Mouse (Mus musculus) left cerebral cortex, postnatal 4 days (tissue): ENCODE results near the gene Igfbp2. TPM values are rescaled to one million over a fixed set of nuclear protein-coding genes. Genes with fewer than 3 reads are reported as not detected.
A peak's percentile ranks its signal among the peaks of the same experiment; 100 is the strongest.

ENCODE experiments used
- DNase-seq: peaks from one replicate; pipeline ENCODE4 v3.0.0-alpha.2; 2022
- intact Hi-C: fragments of 180-260 bp; cut with DNase I; formaldehyde crosslinking; loops from one replicate; pipeline ENCODE4 v1.15.1; 2025
- total RNA-seq, 2 experiments: library from RNA; stranded (reverse); gene quantifications; 2 replicates each; pipeline ENCODE4 v1.2.3; 2021

Igfbp2 gene
- total RNA-seq, 2 experiments from 2014 or later, result 157 to 158 TPM

DNA sequence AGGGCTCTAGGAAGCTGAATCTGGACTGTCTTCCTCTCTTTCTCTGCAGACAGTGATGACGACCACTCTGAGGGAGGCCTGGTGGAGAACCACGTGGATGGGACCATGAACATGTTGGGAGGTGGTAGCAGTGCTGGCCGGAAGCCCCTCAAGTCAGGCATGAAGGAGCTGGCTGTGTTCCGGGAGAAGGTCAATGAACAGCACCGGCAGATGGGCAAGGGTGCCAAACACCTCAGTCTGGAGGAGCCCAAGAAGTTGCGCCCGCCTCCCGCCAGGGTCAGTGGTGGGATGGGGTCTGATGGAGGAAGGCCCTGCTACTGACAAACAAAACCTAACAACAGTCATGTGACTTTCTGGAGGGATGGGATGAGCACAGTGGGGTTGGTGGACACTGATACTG, 24.7 kb downstream of the Igfbp2 start:
- intact Hi-C loops, result loop anchor here (10.0 kb wide), 1 partner anchor 534 kb away; no protein-coding TSS in a partner anchor
- DNase-seq, result peak; percentile 57

DNA sequence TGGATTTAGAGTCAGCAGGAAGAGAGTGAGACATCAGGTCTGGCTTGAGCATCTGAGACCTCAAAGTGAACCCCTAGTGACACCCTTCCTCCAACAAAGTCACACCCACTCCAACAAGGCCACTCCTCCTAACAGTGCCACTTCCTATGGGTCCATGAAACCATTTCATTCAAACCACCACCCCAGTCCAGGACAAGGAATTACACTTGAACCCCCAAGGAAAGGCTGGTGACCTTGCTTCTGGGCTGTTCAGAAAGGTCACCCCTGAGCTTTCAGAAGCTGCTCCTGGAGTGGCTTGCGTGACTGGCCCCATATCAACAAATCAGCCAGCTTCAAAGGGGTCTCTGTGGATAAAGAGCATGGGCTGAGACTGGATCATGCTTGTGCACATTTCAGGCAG, 29.5 kb downstream of the Igfbp2 start:
- intact Hi-C loops, result loop anchor here (2.0 to 10.0 kb wide), 2 partner anchors 135 to 219 kb away; no protein-coding TSS in a partner anchor
- no peak for DNase-seq

- peak; percentile 51 for DNase-seq
Observed at GRCm38 (mm10) chr1:72854337-72855237, 30.3 kb downstream of the Igfbp2 start.

GRCm38 (mm10) chr1:72855729-72856128, 31.4 kb downstream of the Igfbp2 start:
- no peak for DNase-seq
- intact Hi-C loops, result loop anchor here (2.0 to 10.0 kb wide), 2 partner anchors 137 to 221 kb away; no protein-coding TSS in a partner anchor

More at GRCm38 (mm10) chr1:72854337-72855237, 30.3 kb downstream of the Igfbp2 start:
- intact Hi-C loops, result loop anchor here (2.0 to 10.0 kb wide), 2 partner anchors 136 to 220 kb away; no protein-coding TSS in a partner anchor

GRCm38 (mm10) chr1:72856209-72856909, 32.1 kb downstream of the Igfbp2 start:
- intact Hi-C loops, result loop anchor here (10.0 kb wide), 1 partner anchor 222 kb away; no protein-coding TSS in a partner anchor
- no peak for DNase-seq

- intact Hi-C loops, result loop anchor here (10.0 kb wide), 1 partner anchor 222 kb away; no protein-coding TSS in a partner anchor
- no peak for DNase-seq
Observed at GRCm38 (mm10) chr1:72857142-72857541, 32.8 kb downstream of the Igfbp2 start.

- DNase-seq, result no peak
- intact Hi-C loops, result loop anchor here (10.0 kb wide), 1 partner anchor 223 kb away; no protein-coding TSS in a partner anchor
Observed at GRCm38 (mm10) chr1:72857631-72858030, 33.3 kb downstream of the Igfbp2 start.

DNA sequence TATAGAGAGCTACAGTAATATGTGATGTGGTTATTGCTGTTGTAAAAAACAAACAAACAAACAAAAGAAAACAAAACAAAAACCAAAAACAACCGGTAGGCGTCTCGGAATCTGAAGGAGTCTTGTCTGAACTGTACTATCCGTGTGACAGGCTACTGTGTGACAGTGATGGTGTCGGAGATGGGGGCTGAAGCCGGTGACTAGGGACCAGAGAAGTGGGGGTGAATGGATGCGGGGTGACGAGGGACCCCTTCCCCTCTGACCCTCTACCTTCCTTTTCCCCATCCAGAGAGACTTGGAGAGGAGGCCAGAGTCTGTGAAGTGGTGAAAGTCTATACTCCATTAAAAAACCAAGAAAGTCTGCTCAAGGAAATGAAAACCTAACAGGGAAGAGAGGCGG, 34.0 kb downstream of the Igfbp2 start:
- DNase-seq, result no peak
- intact Hi-C loops, result loop anchor here (10.0 kb wide), 1 partner anchor 223 kb away; no protein-coding TSS in a partner anchor

DNA sequence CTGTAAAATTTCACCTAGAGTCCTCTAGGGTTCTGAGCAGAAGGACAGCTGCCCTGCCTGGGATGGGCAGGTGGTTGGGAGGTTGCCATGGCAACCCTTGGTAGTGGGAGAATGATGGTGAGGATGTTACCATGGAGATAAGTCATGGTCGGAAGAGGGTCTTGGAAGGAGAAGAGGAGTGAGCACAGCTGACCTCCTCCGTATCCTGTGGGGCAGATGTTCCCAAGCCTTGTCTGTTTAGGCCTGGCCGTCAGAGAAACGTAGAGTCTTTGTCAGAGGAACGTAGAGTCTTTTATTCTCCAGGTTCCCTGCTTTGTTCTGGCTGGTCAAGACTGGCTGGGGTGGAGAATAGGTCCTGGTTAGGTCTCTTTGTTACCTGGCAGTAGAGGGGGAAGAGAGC, 34.6 kb downstream of the Igfbp2 start:
- intact Hi-C loops, result loop anchor here (10.0 kb wide), 1 partner anchor 224 kb away; no protein-coding TSS in a partner anchor
- peak; percentile 79 for DNase-seq

- no peak for DNase-seq
- intact Hi-C loops, result loop anchor here (10.0 kb wide), 1 partner anchor 225 kb away; no protein-coding TSS in a partner anchor
Observed at GRCm38 (mm10) chr1:72859963-72860362, 35.7 kb downstream of the Igfbp2 start.

DNA sequence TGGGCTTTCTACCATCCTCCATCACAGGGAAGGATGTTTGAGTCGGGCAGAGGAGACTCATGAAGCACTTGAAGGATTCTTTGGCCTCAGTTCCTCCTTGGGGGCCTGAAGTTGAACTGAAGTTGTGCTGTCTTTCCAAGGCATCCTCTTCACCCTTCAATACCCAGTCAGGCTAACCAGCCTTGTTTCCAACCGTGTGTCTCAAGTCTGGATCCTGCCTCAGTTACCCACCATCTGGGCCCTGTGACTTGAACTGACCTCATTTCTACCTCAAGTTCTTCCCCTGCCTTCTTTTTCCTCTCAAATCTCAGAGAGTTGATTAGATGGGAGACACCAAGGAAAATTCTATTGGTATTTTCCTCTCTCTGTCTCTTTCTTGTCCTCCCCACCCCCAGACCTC, 36.2 kb downstream of the Igfbp2 start:
- intact Hi-C loops, result no loop called here
- DNase-seq, result no peak

DNA sequence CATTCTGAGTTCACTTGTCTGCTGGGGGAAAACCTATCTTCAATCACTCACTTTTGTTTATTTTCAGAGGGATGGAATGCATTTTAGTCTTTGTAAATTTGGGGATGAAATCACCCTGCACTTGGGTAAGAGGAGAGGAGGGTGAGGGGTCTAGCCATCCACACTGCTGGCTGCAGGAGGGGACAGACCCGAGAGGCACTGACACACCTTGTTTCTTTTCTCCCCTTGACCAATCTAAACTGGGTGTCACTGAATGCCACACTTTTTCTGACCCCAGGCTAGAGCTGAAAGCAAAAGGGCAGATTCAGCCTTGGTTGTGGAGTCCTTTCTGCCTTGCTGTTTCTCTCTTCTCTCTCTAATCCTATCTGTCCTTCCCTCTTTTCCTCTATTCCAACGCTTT, 37.4 kb downstream of the Igfbp2 start:
- DNase-seq, result no peak
- intact Hi-C loops, result no loop called here

GRCm38 (mm10) chr1:72862248-72862647, 37.9 kb downstream of the Igfbp2 start:
- no peak for DNase-seq

GRCm38 (mm10) chr1:72863692-72864091, 39.4 kb downstream of the Igfbp2 start:
- no peak for DNase-seq
- intact Hi-C loops, result no loop called here

More at GRCm38 (mm10) chr1:72862248-72862647, 37.9 kb downstream of the Igfbp2 start:
- intact Hi-C loops, result no loop called here

GRCm38 (mm10) chr1:72864272-72864671, 40.0 kb downstream of the Igfbp2 start:
- no peak for DNase-seq
- intact Hi-C loops, result no loop called here

DNA sequence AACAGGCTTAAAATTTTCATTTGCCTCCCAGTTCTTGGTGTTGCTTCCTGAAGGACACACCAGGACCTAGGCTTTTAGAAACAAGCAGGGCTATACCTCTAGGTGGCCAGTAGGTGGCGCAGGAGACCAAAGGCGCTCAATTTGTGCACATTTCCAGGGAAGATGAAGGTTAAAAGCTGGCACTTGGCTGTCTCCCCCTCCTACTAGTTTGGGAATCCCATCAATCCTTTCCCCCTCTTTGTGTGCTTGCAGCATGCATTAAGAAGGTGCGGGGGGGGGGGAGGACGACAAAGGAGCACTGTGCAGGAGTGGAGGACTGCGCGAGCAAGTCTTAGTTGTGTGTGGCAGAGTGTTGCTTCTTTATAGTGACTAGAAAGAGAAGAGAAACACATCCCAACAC, 41.6 kb downstream of the Igfbp2 start:
- intact Hi-C loops, result no loop called here
- peak; percentile 86 for DNase-seq

- intact Hi-C loops, result no loop called here
- no peak for DNase-seq
Observed at GRCm38 (mm10) chr1:72866417-72866816, 42.1 kb downstream of the Igfbp2 start.

GRCm38 (mm10) chr1:72867346-72867745, 43.0 kb downstream of the Igfbp2 start:
- intact Hi-C loops, result no loop called here

GRCm38 (mm10) chr1:72868429-72869215, 44.3 kb downstream of the Igfbp2 start:
- intact Hi-C loops, result no loop called here

More at GRCm38 (mm10) chr1:72867346-72867745, 43.0 kb downstream of the Igfbp2 start:
- no peak for DNase-seq

GRCm38 (mm10) chr1:72869275-72869674, 45.0 kb downstream of the Igfbp2 start:
- intact Hi-C loops, result no loop called here

More at GRCm38 (mm10) chr1:72868429-72869215, 44.3 kb downstream of the Igfbp2 start:
- no peak for DNase-seq

More at GRCm38 (mm10) chr1:72869275-72869674, 45.0 kb downstream of the Igfbp2 start:
- no peak for DNase-seq
